Mouse (Mus musculus) left cerebral cortex, adult 18-20 months (tissue): ENCODE measurements around the gene Slc37a1. TPM values are rescaled to one million over a fixed set of nuclear protein-coding genes. Genes with fewer than 3 reads are reported as not detected.

Experiments used
- DNase-seq, 2 experiments: peaks; one replicate each; pipeline ENCODE4 v3.0.0; 2021 to 2022; ENCODE audit warnings: low spot score in 2 of 2, mixed read lengths in 1 of 2
- total RNA-seq, 2 experiments: library from RNA; stranded (reverse); gene quantifications; 2 replicates each; pipeline ENCODE4 v1.2.3; 2021

Gene Slc37a1
- total RNA-seq, 2 experiments from 2014 or later, result 10.2 to 10.7 TPM

- DNase-seq, result no peak
Observed at GRCm38 (mm10) chr17:31290311-31290710, 3.7 kb downstream of the Slc37a1 start.

- DNase-seq, result no peak
Observed at GRCm38 (mm10) chr17:31290859-31291258, 4.3 kb downstream of the Slc37a1 start.

GRCm38 (mm10) chr17:31294363-31295214 lies 8.0 kb downstream of the Slc37a1 start:
- no peak for DNase-seq

GRCm38 (mm10) chr17:31295215-31295891 lies 8.8 kb downstream of the Slc37a1 start:
- no peak for DNase-seq

GRCm38 (mm10) chr17:31295892-31296781 lies 9.5 kb downstream of the Slc37a1 start:
- DNase-seq, result peak; percentile 66 to 82

GRCm38 (mm10) chr17:31297521-31297939 lies 10.9 kb downstream of the Slc37a1 start:
- DNase-seq, result peak in 1 of 2 experiments; percentile 48

- no peak for DNase-seq
Observed at GRCm38 (mm10) chr17:31298419-31299209, 12.0 kb downstream of the Slc37a1 start.

- DNase-seq, result no peak
Observed at GRCm38 (mm10) chr17:31299981-31300380, 13.4 kb downstream of the Slc37a1 start.

GRCm38 (mm10) chr17:31300736-31301135 lies 14.1 kb downstream of the Slc37a1 start:
- DNase-seq, result no peak

GRCm38 (mm10) chr17:31303401-31303800 lies 16.8 kb downstream of the Slc37a1 start:
- no peak for DNase-seq

GRCm38 (mm10) chr17:31304895-31305775 lies 18.5 kb downstream of the Slc37a1 start:
- DNase-seq, result no peak

GRCm38 (mm10) chr17:31305776-31306120 lies 19.2 kb downstream of the Slc37a1 start:
- no peak for DNase-seq

- DNase-seq, result no peak
Observed at GRCm38 (mm10) chr17:31307756-31308155, 21.2 kb downstream of the Slc37a1 start.

- no peak for DNase-seq
Observed at GRCm38 (mm10) chr17:31308291-31308816, 21.8 kb downstream of the Slc37a1 start.

GRCm38 (mm10) chr17:31309281-31309793 lies 22.7 kb downstream of the Slc37a1 start:
- no peak for DNase-seq

GRCm38 (mm10) chr17:31311047-31311446 lies 24.5 kb downstream of the Slc37a1 start:
- DNase-seq, result no peak

GRCm38 (mm10) chr17:31312648-31313047 lies 26.1 kb downstream of the Slc37a1 start:
- DNase-seq, result no peak

GRCm38 (mm10) chr17:31315046-31315792 lies 28.6 kb downstream of the Slc37a1 start:
- no peak for DNase-seq
